Mouse (Mus musculus) naive thymus-derived CD4-positive, alpha-beta T cell, adult 2 months (primary cell): ENCODE data around the gene Sun2.

Source experiments
- DNase-seq: peaks from one replicate; pipeline ENCODE4 v3.0.0-alpha.2; 2011; ENCODE audit warnings: low read depth

Gene Sun2

GRCm38 (mm10) chr15:79686046-79686869, 56.1 kb downstream of the Sun2 start:
- DNase-seq: peak; percentile 28

GRCm38 (mm10) chr15:79685141-79685641, 57.1 kb downstream of the Sun2 start:
- DNase-seq: peak; percentile 31

GRCm38 (mm10) chr15:79684616-79685015, 57.7 kb downstream of the Sun2 start:
- DNase-seq: no peak

GRCm38 (mm10) chr15:79683707-79684465, 58.5 kb downstream of the Sun2 start:
- DNase-seq: no peak

GRCm38 (mm10) chr15:79683146-79683545, 59.2 kb downstream of the Sun2 start:
- no peak for DNase-seq

- DNase-seq: no peak
Measured at GRCm38 (mm10) chr15:79681973-79682372, 60.4 kb downstream of the Sun2 start.

GRCm38 (mm10) chr15:79677936-79678335, 64.4 kb downstream of the Sun2 start:
- no peak for DNase-seq
